26 mouse cellular contexts compared by ENCODE assay signal in the genomic region with DNA sequence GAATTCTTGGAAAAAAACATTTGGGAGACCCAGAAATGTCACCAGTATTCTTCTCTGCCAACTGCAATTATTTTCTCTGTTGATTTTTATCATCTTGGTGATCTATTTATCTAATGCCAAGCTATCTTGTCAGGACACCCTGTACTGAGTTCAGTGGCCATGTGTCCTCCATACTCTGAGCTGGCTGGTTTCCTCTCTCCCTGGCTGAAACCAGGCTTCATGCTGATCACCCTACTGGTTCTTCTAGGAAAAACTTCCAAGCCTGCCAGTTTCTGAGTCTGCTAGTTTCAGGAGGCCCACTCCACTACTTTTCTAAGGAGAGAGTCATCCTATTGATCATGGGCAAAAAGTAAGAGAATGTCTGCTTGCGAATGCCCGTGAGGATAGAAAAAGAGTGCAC.
DNase-seq lines count a peak whose midpoint lies in the region; ATAC-seq and TF ChIP-seq lines count a peak whose summit lies in the region.
"Had no signal": no experiment of that assay in that cellular context is flagged by ENCODE, and none has a peak within 500 bp of the region (broad histone marks: within the 10 kb centered on the region; RNA-seq: fewer than 3 reads in every experiment).

No protein-coding gene starts in this region.

- no peak for TF ChIP-seq CTCF in lung, adult 2 months (IDR thresholded peaks at IDR 0.05; ENCODE audit: insufficient read depth, low read length)

- TF ChIP-seq POLR2A in lung, adult 2 months (IDR thresholded peaks at IDR 0.05; ENCODE audit: borderline replicate concordance, extremely low read depth, low read depth, low read length) = no peak

- ATAC-seq in heart, embryonic 12.5 days (ENCODE audit: insufficient number of reproducible peaks, low FRiP score) = no peak
- no peak for ATAC-seq in heart, embryonic 11.5 days (replicated peaks; ENCODE audit: insufficient number of reproducible peaks, low FRiP score, low TSS enrichment)
- ATAC-seq: CD4-positive, CD25-positive, alpha-beta regulatory T cell, adult 4 months; inflammation-experienced regulatory T-cells, adult 6 months; lung, postnatal 0 days; midbrain, embryonic 16.5 days had no signal

- DNase-seq in left cerebral cortex, postnatal 4 days = peak; percentile 19
- no peak for DNase-seq in left cerebral cortex, postnatal 36 days (ENCODE audit: low spot score in 2 of 2)
- DNase-seq in cerebellum, adult 11-12 months = peak; percentile 13
- DNase-seq in cerebellum, adult 9-11 months = peak; percentile 36
- no peak for DNase-seq in lung, adult 2 months
- DNase-seq: adrenal gland, postnatal 14 days; gastrocnemius, postnatal 25 days; heart, adult 11 months; heart, postnatal 4 days; kidney, adult 11 months; kidney, postnatal 25 days; right cerebral cortex, postnatal 4 days; thymus, adult 2 months had no signal

- H3K4me3 ChIP-seq in lung, adult 2 months (replicated peaks; ENCODE audit: extremely low read depth, low read depth, low read length) = no peak overlapping the region
- H3K4me3 ChIP-seq in heart, embryonic 12.5 days = no peak overlapping the region
- no peak overlapping the region for H3K4me3 ChIP-seq in heart, embryonic 11.5 days (ENCODE audit: low read depth, low read length)
- H3K4me3 ChIP-seq: erythroblast, embryonic 14.5 days; heart, embryonic 10.5 days; limb, embryonic 13.5 days; neural tube, embryonic 12.5 days had no signal

- no peaks in the 10 kb centered on the region for H3K27me3 ChIP-seq in heart, embryonic 12.5 days (replicated peaks)
- H3K27me3 ChIP-seq in heart, embryonic 11.5 days (ENCODE audit: control insufficient read depth, insufficient read depth, low read length) = no peaks in the 10 kb centered on the region
- H3K27me3 ChIP-seq: limb, embryonic 13.5 days; neural tube, embryonic 12.5 days had no signal

- no peaks in the 10 kb centered on the region for H3K36me3 ChIP-seq in heart, embryonic 12.5 days
- no peaks in the 10 kb centered on the region for H3K36me3 ChIP-seq in heart, embryonic 11.5 days (ENCODE audit: control insufficient read depth, insufficient read depth, low read length)
- H3K36me3 ChIP-seq: heart, embryonic 10.5 days; limb, embryonic 13.5 days; neural tube, embryonic 12.5 days had no signal

- no peak overlapping the region for H3K4me2 ChIP-seq in heart, embryonic 12.5 days
- no peak overlapping the region for H3K4me2 ChIP-seq in heart, embryonic 11.5 days
- H3K4me2 ChIP-seq: hindbrain, embryonic 14.5 days; limb, embryonic 13.5 days; liver, embryonic 11.5 days; neural tube, embryonic 12.5 days had no signal

- no peak overlapping the region for H3K27ac ChIP-seq in heart, embryonic 12.5 days (ENCODE audit: poor library complexity, severe bottlenecking)
- H3K27ac ChIP-seq in heart, embryonic 11.5 days (ENCODE audit: low read depth, low read length) = no peak overlapping the region
- H3K27ac ChIP-seq: heart, embryonic 10.5 days; hindbrain, embryonic 14.5 days; limb, embryonic 13.5 days; macrophage; neural tube, embryonic 12.5 days had no signal

- WGBS in lung, adult 2 months = 92% methylated on average over 2 of the region's 2 CpGs
- 78% methylated on average over 2 of the region's 2 CpGs for WGBS in heart, embryonic 12.5 days
- WGBS in heart, embryonic 11.5 days (ENCODE audit: insufficient replicate concordance) = 86% methylated on average over 2 of the region's 2 CpGs

- H3K9ac ChIP-seq in heart, embryonic 12.5 days = no peak overlapping the region
- no peak overlapping the region for H3K9ac ChIP-seq in heart, embryonic 11.5 days (ENCODE audit: low read depth, low read length)
- H3K9ac ChIP-seq: hindbrain, embryonic 14.5 days; limb, embryonic 13.5 days; neural tube, embryonic 12.5 days had no signal

- no peaks in the 10 kb centered on the region for H3K4me1 ChIP-seq in lung, adult 2 months (ENCODE audit: control insufficient read depth, insufficient read depth, low read length)
- no peaks in the 10 kb centered on the region for H3K4me1 ChIP-seq in heart, embryonic 12.5 days (replicated peaks)
- H3K4me1 ChIP-seq in heart, embryonic 11.5 days (ENCODE audit: control insufficient read depth, insufficient read depth, low read length) = no peaks in the 10 kb centered on the region
- H3K4me1 ChIP-seq: heart, embryonic 10.5 days; limb, embryonic 13.5 days had no signal

- intact Hi-C loops in left cerebral cortex, postnatal 4 days (cut with DNase I) = no loop called here
- intact Hi-C loops in left cerebral cortex, postnatal 36 days (cut with DNase I) = no loop called here

- no peaks in the 10 kb centered on the region for H3K9me3 ChIP-seq in heart, embryonic 12.5 days (replicated peaks)
- no peaks in the 10 kb centered on the region for H3K9me3 ChIP-seq in heart, embryonic 11.5 days (replicated peaks; ENCODE audit: control insufficient read depth, low read length)
- H3K9me3 ChIP-seq: heart, embryonic 10.5 days; limb, embryonic 13.5 days; neural tube, embryonic 12.5 days had no signal

Comparison
In these comparisons a context has a peak if more than half of its experiments do, and no peak if none do; other contexts are left out.
1. DNase-seq: peak in left cerebral cortex, postnatal 4 days (single experiment), cerebellum, adult 11-12 months (single experiment) and cerebellum, adult 9-11 months (single experiment); none in left cerebral cortex, postnatal 36 days (0 of 2) and lung, adult 2 months (single experiment).